Mouse (Mus musculus) E14TG2a.4 (cell line): ENCODE results near the gene Slc35c2.

Experiments used
- CTCF ChIP-seq: conservative IDR thresholded peaks from 2 replicates; pipeline ENCODE4 v1.5.1; 2014; ENCODE audit warnings: low read length
- NANOG ChIP-seq: IDR thresholded peaks from 2 replicates; pipeline ENCODE4 v1.6.1; 2014; ENCODE audit warnings: borderline replicate concordance, low read length, mixed read lengths
- POU5F1 ChIP-seq: IDR thresholded peaks from 2 replicates; pipeline ENCODE4 v1.6.1; 2014; ENCODE audit warnings: low read length, borderline replicate concordance

DNA sequence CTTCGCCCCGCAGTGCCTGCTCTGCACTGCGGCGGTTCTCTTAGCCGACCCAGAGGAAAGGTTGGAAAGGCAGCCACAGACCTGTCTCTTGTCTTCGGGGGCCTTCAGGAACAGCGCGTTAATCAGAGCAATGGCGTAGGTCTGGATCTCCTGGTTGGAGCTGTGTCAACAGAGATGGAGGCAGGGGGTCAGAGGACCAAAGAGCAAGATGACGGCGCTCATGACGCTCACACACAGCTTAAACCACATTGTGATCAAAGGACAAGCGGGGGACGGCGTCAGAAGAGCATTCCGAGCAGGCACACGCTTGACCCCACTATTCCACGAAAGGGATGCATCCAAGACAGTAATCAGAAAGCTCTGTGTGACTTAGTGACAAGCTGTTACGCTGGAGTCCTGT, 17.1 kb upstream of the Slc35c2 start:
- no peak for TF ChIP-seq CTCF
- TF ChIP-seq POU5F1, result no peak
- no peak for TF ChIP-seq NANOG
